Mouse (Mus musculus): ENCODE measurements at regions not wholly inside any gene's neighbourhood (a gene's known extent, or its start where the extent isn't known, plus 50 kb on each side); places are given as distances from the start of the nearest gene placed in this dataset.

DNA sequence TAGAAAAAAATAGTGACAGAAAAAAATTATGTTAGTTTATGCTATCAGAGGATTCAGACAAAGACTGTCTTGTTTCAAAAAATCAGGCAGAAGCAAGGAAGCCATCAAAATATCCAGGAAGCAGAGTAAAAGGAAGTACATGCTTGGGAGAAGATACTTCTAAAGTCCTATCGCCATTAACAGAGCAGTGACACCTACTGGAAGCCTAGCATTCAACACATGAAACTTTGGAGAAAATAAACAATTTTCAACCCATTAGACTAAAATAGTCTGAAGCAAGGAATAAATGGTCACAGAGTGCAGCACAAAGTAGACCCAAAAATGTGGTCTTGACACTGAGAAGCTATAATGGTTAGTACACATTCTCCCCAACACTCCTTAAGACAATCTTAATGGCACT lies 394.0 kb downstream of the Gm11232 start:
- H3K4me2 ChIP-seq (ENCODE audit: low read depth, low read length, severe bottlenecking) = no peak overlapping the region
- WGBS = 92% methylated on average over 1 of the region's 1 CpGs
- no peaks in the 10 kb centered on the region for H3K27me3 ChIP-seq (ENCODE audit: control insufficient read depth, insufficient read depth, low read length)
- H3K9ac ChIP-seq (ENCODE audit: low read length) = no peak overlapping the region
- no peak for DNase-seq (ENCODE audit: low spot score)
- no peak overlapping the region for H3K4me3 ChIP-seq (ENCODE audit: low read depth, low read length)
- H3K4me1 ChIP-seq (replicated peaks; ENCODE audit: control insufficient read depth, insufficient read depth, low read length) = no peaks in the 10 kb centered on the region
- H3K9me3 ChIP-seq (ENCODE audit: control insufficient read depth, low read length) = no peaks in the 10 kb centered on the region
- H3K36me3 ChIP-seq (ENCODE audit: control insufficient read depth, insufficient read depth, low read length) = no peaks in the 10 kb centered on the region
- ATAC-seq (replicated peaks; ENCODE audit: low FRiP score) = no peak
- no peak overlapping the region for H3K27ac ChIP-seq (ENCODE audit: low read depth, low read length)

DNA sequence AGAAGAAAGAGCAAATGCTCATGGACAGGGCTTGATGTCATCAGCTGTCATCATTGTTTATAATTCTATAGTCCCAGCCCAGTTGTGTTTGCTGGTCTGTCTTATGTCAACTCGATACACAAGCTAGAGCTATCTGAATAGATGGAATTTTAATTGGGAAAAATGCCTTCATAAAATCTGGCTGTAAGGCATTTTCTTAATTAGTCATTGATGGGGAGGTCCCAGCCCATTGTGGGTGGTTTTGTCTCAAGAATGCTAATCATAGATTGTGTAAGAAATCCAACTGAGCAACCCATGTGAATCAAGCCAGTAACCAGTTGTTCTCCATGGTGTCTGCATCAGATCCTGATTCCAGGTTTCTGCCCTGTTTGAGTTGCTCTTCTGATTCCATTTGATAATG lies 400.1 kb downstream of the Gm11232 start:
- H3K9me3 ChIP-seq (ENCODE audit: control insufficient read depth, low read length) = no peaks in the 10 kb centered on the region
- DNase-seq (ENCODE audit: low spot score) = no peak
- no peak overlapping the region for H3K4me3 ChIP-seq (ENCODE audit: low read depth, low read length)
- 0 out of 2 replicates have a peak, but pooled peaks have one; percentile 15 for ATAC-seq (replicated peaks; ENCODE audit: low FRiP score)
- no peaks in the 10 kb centered on the region for H3K36me3 ChIP-seq (ENCODE audit: control insufficient read depth, insufficient read depth, low read length)
- no peaks in the 10 kb centered on the region for H3K4me1 ChIP-seq (replicated peaks; ENCODE audit: control insufficient read depth, insufficient read depth, low read length)
- H3K9ac ChIP-seq (ENCODE audit: low read length) = no peak overlapping the region
- WGBS = 44% methylated on average over 1 of the region's 1 CpGs
- no peak overlapping the region for H3K27ac ChIP-seq (ENCODE audit: low read depth, low read length)
- H3K27me3 ChIP-seq (ENCODE audit: control insufficient read depth, insufficient read depth, low read length) = no peaks in the 10 kb centered on the region
- no peak overlapping the region for H3K4me2 ChIP-seq (ENCODE audit: low read depth, low read length, severe bottlenecking)

DNA sequence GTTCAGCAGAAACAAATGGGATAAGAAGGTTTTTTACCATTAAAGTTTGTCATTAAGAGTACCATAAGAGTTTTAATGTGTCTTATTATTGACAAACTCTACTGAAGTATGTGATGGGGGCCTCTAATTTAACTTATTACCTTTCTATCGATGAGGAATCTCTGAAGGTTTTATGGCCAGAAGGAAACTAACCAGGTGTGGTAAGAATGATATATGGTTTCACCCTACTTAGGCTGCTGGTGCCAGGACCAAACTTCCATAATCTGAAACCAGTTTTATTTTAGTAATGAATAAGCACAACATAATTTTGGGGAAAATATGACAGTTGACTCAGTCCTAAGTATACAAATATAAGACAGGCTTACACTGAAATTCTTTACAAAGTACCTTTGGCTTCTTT lies 401.1 kb downstream of the Gm11232 start:
- Histone ChIP-seq H3K36me3 (ENCODE audit: control insufficient read depth, insufficient read depth, low read length) (no peaks in the 10 kb centered on the region), H3K4me1 (replicated peaks; ENCODE audit: control insufficient read depth, insufficient read depth, low read length) (no peaks in the 10 kb centered on the region), H3K27me3 (ENCODE audit: control insufficient read depth, insufficient read depth, low read length) (no peaks in the 10 kb centered on the region), H3K4me2 (ENCODE audit: low read depth, low read length, severe bottlenecking) (no peak overlapping the region), H3K9ac (ENCODE audit: low read length) (no peak overlapping the region), H3K27ac (ENCODE audit: low read depth, low read length) (no peak overlapping the region), H3K4me3 (ENCODE audit: low read depth, low read length) (no peak overlapping the region), H3K9me3 (ENCODE audit: control insufficient read depth, low read length) (no peaks in the 10 kb centered on the region)
- ATAC-seq (replicated peaks; ENCODE audit: low FRiP score) (no peak), DNase-seq (ENCODE audit: low spot score) (no peak)
- 97% methylated on average over 1 of the region's 1 CpGs for WGBS

DNA sequence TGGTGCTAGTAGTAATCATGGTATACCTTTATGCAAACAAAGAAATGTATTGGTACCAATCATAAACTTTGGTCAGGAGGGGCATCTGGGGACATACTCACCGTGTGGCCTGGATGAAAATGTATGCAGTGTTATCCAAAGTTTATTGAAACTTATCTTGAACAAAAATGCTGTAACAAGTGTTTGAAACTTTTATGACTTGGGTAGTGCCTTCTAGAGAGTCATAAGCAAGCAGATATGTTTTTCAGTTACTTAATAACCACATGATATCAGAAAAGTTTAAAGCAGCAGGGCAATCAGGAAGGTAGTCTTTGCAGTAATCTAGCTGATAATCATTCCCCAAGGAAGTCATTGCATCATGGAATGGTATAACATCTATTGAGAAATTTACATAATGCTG lies 401.5 kb downstream of the Gm11232 start:
- Histone ChIP-seq H3K36me3 (ENCODE audit: control insufficient read depth, insufficient read depth, low read length) (no peaks in the 10 kb centered on the region), H3K4me1 (replicated peaks; ENCODE audit: control insufficient read depth, insufficient read depth, low read length) (no peaks in the 10 kb centered on the region), H3K27me3 (ENCODE audit: control insufficient read depth, insufficient read depth, low read length) (no peaks in the 10 kb centered on the region), H3K4me3 (ENCODE audit: low read depth, low read length) (no peak overlapping the region), H3K4me2 (ENCODE audit: low read depth, low read length, severe bottlenecking) (no peak overlapping the region), H3K9me3 (ENCODE audit: control insufficient read depth, low read length) (no peaks in the 10 kb centered on the region), H3K27ac (ENCODE audit: low read depth, low read length) (no peak overlapping the region), H3K9ac (ENCODE audit: low read length) (no peak overlapping the region)
- WGBS = 86% methylated on average over 1 of the region's 1 CpGs
- ATAC-seq (replicated peaks; ENCODE audit: low FRiP score) = no peak
- no peak for DNase-seq (ENCODE audit: low spot score)

DNA sequence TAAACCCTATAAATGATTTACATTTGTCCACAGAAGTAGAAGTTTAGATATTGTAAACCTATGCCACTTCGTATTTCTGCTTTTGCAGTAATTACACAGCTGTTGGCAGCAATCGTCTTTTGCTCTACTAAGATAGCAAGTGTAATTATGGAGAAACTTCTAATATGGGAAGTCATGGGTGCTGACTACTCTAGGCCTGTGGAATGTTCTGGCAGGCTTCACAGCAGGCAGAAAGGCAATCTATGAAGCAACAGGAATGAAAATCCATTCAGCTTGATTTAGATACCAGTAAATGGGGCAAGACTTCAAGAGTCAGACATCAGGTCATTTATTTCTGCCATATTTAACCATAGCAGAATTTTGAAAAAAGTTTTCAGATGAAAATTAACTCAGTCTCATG lies 405.9 kb downstream of the Gm11232 start:
- Histone ChIP-seq H3K27me3 (ENCODE audit: control insufficient read depth, insufficient read depth, low read length) (no peaks in the 10 kb centered on the region), H3K4me2 (ENCODE audit: low read depth, low read length, severe bottlenecking) (no peak overlapping the region), H3K9ac (ENCODE audit: low read length) (no peak overlapping the region), H3K9me3 (ENCODE audit: control insufficient read depth, low read length) (no peaks in the 10 kb centered on the region), H3K4me3 (ENCODE audit: low read depth, low read length) (no peak overlapping the region), H3K36me3 (ENCODE audit: control insufficient read depth, insufficient read depth, low read length) (no peaks in the 10 kb centered on the region), H3K27ac (ENCODE audit: low read depth, low read length) (no peak overlapping the region), H3K4me1 (replicated peaks; ENCODE audit: control insufficient read depth, insufficient read depth, low read length) (no peaks in the 10 kb centered on the region)
- ATAC-seq (replicated peaks; ENCODE audit: low FRiP score) = no peak
- DNase-seq (ENCODE audit: low spot score) = no peak
- 96% methylated on average over 2 of the region's 2 CpGs for WGBS

DNA sequence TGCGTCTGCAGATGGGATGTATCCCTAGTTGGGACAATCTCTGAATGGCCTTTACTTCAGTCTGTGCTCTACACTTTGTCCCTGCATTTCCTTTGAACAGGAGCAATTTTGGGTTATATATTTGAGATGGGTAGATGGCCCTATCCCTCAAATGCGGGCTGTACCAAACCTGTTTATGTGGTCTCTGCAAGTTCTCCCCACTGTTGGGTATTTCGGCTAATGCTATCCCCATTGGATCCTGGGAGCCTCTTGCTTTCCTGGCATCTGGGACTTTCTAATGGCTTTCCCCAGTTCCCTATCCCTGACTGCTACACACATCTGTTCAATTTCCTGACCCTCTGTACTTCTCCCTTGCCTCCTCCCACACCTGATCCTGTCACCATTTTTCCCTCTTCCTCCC lies 414.7 kb downstream of the Gm11232 start:
- H3K9me3 ChIP-seq (ENCODE audit: control insufficient read depth, low read length) = no peaks in the 10 kb centered on the region
- no peak overlapping the region for H3K27ac ChIP-seq (ENCODE audit: low read depth, low read length)
- H3K9ac ChIP-seq (ENCODE audit: low read length) = no peak overlapping the region
- DNase-seq (ENCODE audit: low spot score) (no peak), ATAC-seq (replicated peaks; ENCODE audit: low FRiP score) (no peak)
- H3K4me1 ChIP-seq (replicated peaks; ENCODE audit: control insufficient read depth, insufficient read depth, low read length) = no peaks in the 10 kb centered on the region
- no peak overlapping the region for H3K4me3 ChIP-seq (ENCODE audit: low read depth, low read length)
- H3K27me3 ChIP-seq (ENCODE audit: control insufficient read depth, insufficient read depth, low read length) = no peaks in the 10 kb centered on the region
- no peaks in the 10 kb centered on the region for H3K36me3 ChIP-seq (ENCODE audit: control insufficient read depth, insufficient read depth, low read length)
- H3K4me2 ChIP-seq (ENCODE audit: low read depth, low read length, severe bottlenecking) = no peak overlapping the region
- 98% methylated on average over 3 of the region's 3 CpGs for WGBS

DNA sequence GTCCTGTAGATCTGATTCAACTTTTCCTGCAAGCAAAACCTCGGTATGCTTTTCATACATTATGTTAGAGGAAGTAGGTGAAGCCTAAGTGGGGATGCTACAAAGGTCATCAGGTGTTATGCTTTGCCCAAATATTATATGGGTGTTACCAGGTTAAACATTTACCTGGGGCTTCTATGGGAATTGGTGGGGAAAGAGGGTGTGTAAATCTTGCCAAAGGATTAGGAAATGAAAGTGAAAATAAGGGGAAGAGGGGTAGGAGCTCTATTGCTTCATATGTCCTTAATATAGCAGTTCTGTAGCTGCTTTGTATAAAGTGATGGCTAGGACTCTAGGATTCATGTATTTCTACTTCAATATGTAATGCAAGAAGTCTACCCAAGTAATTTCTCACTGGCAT lies 419.2 kb downstream of the Gm11232 start:
- ATAC-seq (replicated peaks; ENCODE audit: low FRiP score) (no peak), DNase-seq (ENCODE audit: low spot score) (no peak)
- no peak overlapping the region for H3K4me2 ChIP-seq (ENCODE audit: low read depth, low read length, severe bottlenecking)
- H3K36me3 ChIP-seq (ENCODE audit: control insufficient read depth, insufficient read depth, low read length) = no peaks in the 10 kb centered on the region
- H3K27ac ChIP-seq (ENCODE audit: low read depth, low read length) = no peak overlapping the region
- H3K4me1 ChIP-seq (replicated peaks; ENCODE audit: control insufficient read depth, insufficient read depth, low read length) = no peaks in the 10 kb centered on the region
- WGBS = 79% methylated on average over 1 of the region's 1 CpGs
- H3K4me3 ChIP-seq (ENCODE audit: low read depth, low read length) = no peak overlapping the region
- no peaks in the 10 kb centered on the region for H3K27me3 ChIP-seq (ENCODE audit: control insufficient read depth, insufficient read depth, low read length)
- H3K9ac ChIP-seq (ENCODE audit: low read length) = no peak overlapping the region
- H3K9me3 ChIP-seq (ENCODE audit: control insufficient read depth, low read length) = no peaks in the 10 kb centered on the region

DNA sequence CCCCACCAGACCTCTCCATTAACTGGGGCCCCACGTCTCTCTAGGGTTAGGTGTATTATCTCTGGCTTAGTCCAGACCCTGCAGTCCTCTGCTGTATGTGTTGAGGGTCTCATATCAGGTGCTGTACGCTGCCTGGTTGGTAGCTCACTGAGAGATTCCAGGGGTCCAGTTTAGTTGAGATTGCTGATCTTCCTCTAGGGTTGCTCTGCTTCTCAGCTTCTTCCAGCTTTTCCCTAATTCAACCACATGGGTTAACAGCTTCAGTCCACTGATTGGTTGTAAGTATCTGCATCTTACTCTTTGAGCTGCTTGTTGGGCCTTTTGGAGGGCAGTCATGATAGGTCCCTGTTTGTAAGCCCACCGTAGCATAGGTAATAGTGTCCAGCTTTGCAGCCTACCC lies 425.1 kb downstream of the Gm11232 start:
- Histone ChIP-seq H3K27ac (ENCODE audit: low read depth, low read length) (no peak overlapping the region), H3K27me3 (ENCODE audit: control insufficient read depth, insufficient read depth, low read length) (no peaks in the 10 kb centered on the region), H3K9me3 (ENCODE audit: control insufficient read depth, low read length) (no peaks in the 10 kb centered on the region), H3K9ac (ENCODE audit: low read length) (no peak overlapping the region), H3K4me2 (ENCODE audit: low read depth, low read length, severe bottlenecking) (no peak overlapping the region), H3K4me1 (replicated peaks; ENCODE audit: control insufficient read depth, insufficient read depth, low read length) (no peaks in the 10 kb centered on the region), H3K4me3 (ENCODE audit: low read depth, low read length) (no peak overlapping the region), H3K36me3 (ENCODE audit: control insufficient read depth, insufficient read depth, low read length) (no peaks in the 10 kb centered on the region)
- ATAC-seq (replicated peaks; ENCODE audit: low FRiP score) = no peak
- WGBS = 87% methylated on average over 3 of the region's 3 CpGs
- DNase-seq (ENCODE audit: low spot score) = no peak

DNA sequence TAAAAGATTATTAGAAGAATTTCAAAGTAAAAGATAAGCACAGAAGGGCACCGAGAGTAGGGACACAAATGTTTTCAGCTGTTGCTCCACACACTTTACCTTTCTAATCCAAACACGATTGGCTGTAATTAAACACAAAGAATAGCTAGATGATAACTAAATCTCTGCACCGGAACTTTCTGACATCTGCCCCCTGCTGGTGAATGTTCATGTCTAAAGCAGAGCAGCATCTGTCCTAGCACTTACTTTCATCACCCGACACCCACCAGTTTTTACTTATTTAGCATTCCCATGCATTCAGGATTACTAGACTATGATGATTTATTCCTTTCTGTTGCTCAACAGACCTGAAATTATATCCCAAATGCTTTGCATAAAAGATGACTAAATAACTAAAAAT lies 425.7 kb downstream of the Gm11232 start:
- ATAC-seq (replicated peaks; ENCODE audit: low FRiP score) (no peak), DNase-seq (ENCODE audit: low spot score) (peak; percentile 53)
- 83% methylated on average over 4 of the region's 4 CpGs for WGBS
- H3K4me2 ChIP-seq (ENCODE audit: low read depth, low read length, severe bottlenecking) = no peak overlapping the region
- no peak overlapping the region for H3K27ac ChIP-seq (ENCODE audit: low read depth, low read length)
- no peaks in the 10 kb centered on the region for H3K4me1 ChIP-seq (replicated peaks; ENCODE audit: control insufficient read depth, insufficient read depth, low read length)
- no peaks in the 10 kb centered on the region for H3K36me3 ChIP-seq (ENCODE audit: control insufficient read depth, insufficient read depth, low read length)
- no peaks in the 10 kb centered on the region for H3K9me3 ChIP-seq (ENCODE audit: control insufficient read depth, low read length)
- H3K4me3 ChIP-seq (ENCODE audit: low read depth, low read length) = no peak overlapping the region
- no peaks in the 10 kb centered on the region for H3K27me3 ChIP-seq (ENCODE audit: control insufficient read depth, insufficient read depth, low read length)
- H3K9ac ChIP-seq (ENCODE audit: low read length) = no peak overlapping the region

Measured in forebrain, embryonic 11.5 days (tissue).